Mouse (Mus musculus): Measurements from ENCODE around the gene Dynll1. TPM values are rescaled to one million over a fixed set of nuclear protein-coding genes. Genes with fewer than 3 reads are reported as not detected.

Dynll1 gene
- polyA plus RNA-seq, 1 experiment, result 416 TPM

- H3K4me1 ChIP-seq (ENCODE audit: control insufficient read depth, insufficient read depth, low read length), result peaks cover 8% of the 10 kb centered on the region; the same call in 1 of the 2 replicates
- 19% methylated on average over 13 of the region's 13 CpGs for WGBS
- H3K4me3 ChIP-seq (replicated peaks; ENCODE audit: insufficient read depth, low read depth, low read length), result peak overlapping the region; percentile 74
- TF ChIP-seq CTCF (IDR thresholded peaks at IDR 0.05; ENCODE audit: borderline replicate concordance, insufficient read depth, low read depth, low read length) (no peak), POLR2A (IDR thresholded peaks at IDR 0.05; ENCODE audit: borderline replicate concordance, insufficient read depth, low read length) (no peak)
- H3K27ac ChIP-seq (ENCODE audit: insufficient read depth, low read length), result no peak overlapping the region
- H3K27me3 ChIP-seq (ENCODE audit: control insufficient read depth, insufficient read depth, low read length), result no peaks in the 10 kb centered on the region
- DNase-seq, result peak; percentile 23 to 34
Observed at GRCm38 (mm10) chr5:115301615-115302014, 816 bp upstream of the Dynll1 start.

- Histone ChIP-seq H3K4me1 (ENCODE audit: control insufficient read depth, insufficient read depth, low read length) (peaks cover 8% of the 10 kb centered on the region; the same call in 1 of the 2 replicates), H3K27ac (ENCODE audit: insufficient read depth, low read length) (peak overlapping the region; percentile 69), H3K4me3 (replicated peaks; ENCODE audit: insufficient read depth, low read depth, low read length) (peak overlapping the region; percentile 76), H3K27me3 (ENCODE audit: control insufficient read depth, insufficient read depth, low read length) (no peaks in the 10 kb centered on the region)
- DNase-seq, result peak; percentile 76
- WGBS, result under 1% methylated on average over 46 of the region's 46 CpGs
- TF ChIP-seq CTCF (IDR thresholded peaks at IDR 0.05; ENCODE audit: borderline replicate concordance, insufficient read depth, low read depth, low read length) (peak; percentile 39; the same call in 1 of the 2 replicates), POLR2A (IDR thresholded peaks at IDR 0.05; ENCODE audit: borderline replicate concordance, insufficient read depth, low read length) (no peak)
Observed at GRCm38 (mm10) chr5:115300035-115300744, 609 bp downstream of the Dynll1 start.

GRCm38 (mm10) chr5:115296347-115296746 is 4.5 kb downstream of the Dynll1 start:
- no peaks in the 10 kb centered on the region for H3K27me3 ChIP-seq (ENCODE audit: control insufficient read depth, insufficient read depth, low read length)
- H3K4me3 ChIP-seq (replicated peaks; ENCODE audit: insufficient read depth, low read depth, low read length), result no peak overlapping the region
- WGBS, result 84% methylated on average over 10 of the region's 10 CpGs
- H3K27ac ChIP-seq (ENCODE audit: insufficient read depth, low read length), result no peak overlapping the region
- H3K4me1 ChIP-seq (ENCODE audit: control insufficient read depth, insufficient read depth, low read length), result peaks cover 8% of the 10 kb centered on the region; the same call in 1 of the 2 replicates
- no peak for DNase-seq
- TF ChIP-seq POLR2A (IDR thresholded peaks at IDR 0.05; ENCODE audit: borderline replicate concordance, insufficient read depth, low read length), result no peak
- no peak for TF ChIP-seq CTCF (IDR thresholded peaks at IDR 0.05; ENCODE audit: borderline replicate concordance, insufficient read depth, low read depth, low read length)

GRCm38 (mm10) chr5:115294173-115294572 is 6.6 kb downstream of the Dynll1 start:
- H3K27me3 ChIP-seq (ENCODE audit: control insufficient read depth, insufficient read depth, low read length), result no peaks in the 10 kb centered on the region
- no peak overlapping the region for H3K27ac ChIP-seq (ENCODE audit: insufficient read depth, low read length)
- H3K4me3 ChIP-seq (replicated peaks; ENCODE audit: insufficient read depth, low read depth, low read length), result no peak overlapping the region
- H3K4me1 ChIP-seq (ENCODE audit: control insufficient read depth, insufficient read depth, low read length), result peaks cover 8% of the 10 kb centered on the region; the same call in 1 of the 2 replicates
- TF ChIP-seq CTCF (IDR thresholded peaks at IDR 0.05; ENCODE audit: borderline replicate concordance, insufficient read depth, low read depth, low read length) (0 out of 2 replicates have a peak, but pooled peaks have one; percentile 21), POLR2A (IDR thresholded peaks at IDR 0.05; ENCODE audit: borderline replicate concordance, insufficient read depth, low read length) (no peak)
- WGBS, result 87% methylated on average over 8 of the region's 8 CpGs
- DNase-seq, result no peak

GRCm38 (mm10) chr5:115284735-115285134 is 16.1 kb downstream of the Dynll1 start:
- no peak overlapping the region for H3K27ac ChIP-seq (ENCODE audit: insufficient read depth, low read length)
- WGBS, result 80% methylated on average over 3 of the region's 3 CpGs
- TF ChIP-seq CTCF (IDR thresholded peaks at IDR 0.05; ENCODE audit: borderline replicate concordance, insufficient read depth, low read depth, low read length), result peak; percentile 33; the same call in 1 of the 2 replicates
- TF ChIP-seq POLR2A (IDR thresholded peaks at IDR 0.05; ENCODE audit: borderline replicate concordance, insufficient read depth, low read length), result no peak
- no peaks in the 10 kb centered on the region for H3K27me3 ChIP-seq (ENCODE audit: control insufficient read depth, insufficient read depth, low read length)
- no peaks in the 10 kb centered on the region for H3K4me1 ChIP-seq (ENCODE audit: control insufficient read depth, insufficient read depth, low read length)
- H3K4me3 ChIP-seq (replicated peaks; ENCODE audit: insufficient read depth, low read depth, low read length), result no peak overlapping the region
- no peak for DNase-seq

GRCm38 (mm10) chr5:115280050-115280687 is 20.6 kb downstream of the Dynll1 start:
- H3K27ac ChIP-seq (ENCODE audit: insufficient read depth, low read length), result peak overlapping the region; percentile 70
- no peaks in the 10 kb centered on the region for H3K27me3 ChIP-seq (ENCODE audit: control insufficient read depth, insufficient read depth, low read length)
- H3K4me3 ChIP-seq (replicated peaks; ENCODE audit: insufficient read depth, low read depth, low read length), result peak overlapping the region; percentile 93
- 3% methylated on average over 17 of the region's 17 CpGs for WGBS
- TF ChIP-seq CTCF (IDR thresholded peaks at IDR 0.05; ENCODE audit: borderline replicate concordance, insufficient read depth, low read depth, low read length) (no peak), POLR2A (IDR thresholded peaks at IDR 0.05; ENCODE audit: borderline replicate concordance, insufficient read depth, low read length) (no peak)
- no peaks in the 10 kb centered on the region for H3K4me1 ChIP-seq (ENCODE audit: control insufficient read depth, insufficient read depth, low read length)
- DNase-seq, result peak in 1 of 2 experiments; percentile 44

- H3K27me3 ChIP-seq (ENCODE audit: control insufficient read depth, insufficient read depth, low read length), result no peaks in the 10 kb centered on the region
- peak; percentile 90 to 92 for DNase-seq
- no peaks in the 10 kb centered on the region for H3K4me1 ChIP-seq (ENCODE audit: control insufficient read depth, insufficient read depth, low read length)
- WGBS, result 3% methylated on average over 45 of the region's 45 CpGs
- peak within 1 kb of the TSS; percentile 93 for H3K4me3 ChIP-seq (replicated peaks; ENCODE audit: insufficient read depth, low read depth, low read length)
- H3K27ac ChIP-seq (ENCODE audit: insufficient read depth, low read length), result peak within 1 kb of the TSS; percentile 70
- TF ChIP-seq POLR2A (IDR thresholded peaks at IDR 0.05; ENCODE audit: borderline replicate concordance, insufficient read depth, low read length), result peak; percentile 87
- TF ChIP-seq CTCF (IDR thresholded peaks at IDR 0.05; ENCODE audit: borderline replicate concordance, insufficient read depth, low read depth, low read length), result no peak
Observed at GRCm38 (mm10) chr5:115279226-115280049, 21.4 kb downstream of the Dynll1 start, which contains the start of gene Coq5. Gene Coq5 (plus strand): TSS chr5:115279666.

All from cerebellum, adult 2 months (tissue).